Mouse (Mus musculus) lung, embryonic 14.5 days (tissue): ENCODE measurements around the gene B3galt6. TPM values are rescaled to one million over a fixed set of nuclear protein-coding genes. Genes with fewer than 3 reads are reported as not detected.
A peak's percentile ranks its signal among the peaks of the same experiment; 100 is the strongest.

ENCODE experiments used
- ATAC-seq: fragments of 200-750 bp; cut with Nextera tagmentation; 2 replicates; pipeline ENCODE4 v1.8.0; 2017; ENCODE audit warnings: mild to moderate bottlenecking, moderate TSS enrichment, moderate library complexity; ENCODE audit not compliant: insufficient read depth
- DNase-seq: peaks from one replicate; pipeline ENCODE4 v3.0.0-alpha.2; 2015
- H3K27ac ChIP-seq: fragments of 300-500 bp; sonication (generic); 2 replicates; pipeline ENCODE4 v1.5.1; 2014; ENCODE audit warnings: low read depth, mild to moderate bottlenecking, moderate library complexity
- H3K27me3 ChIP-seq: fragments of 300-500 bp; sonication (generic); 2 replicates; pipeline ENCODE4 v1.6.1; 2014; ENCODE audit warnings: low read length, control low read depth; ENCODE audit not compliant: insufficient read depth
- H3K36me3 ChIP-seq: fragments of 300-500 bp; sonication (generic); 2 replicates; pipeline ENCODE4 v1.6.1; 2014; ENCODE audit warnings: control low read depth; ENCODE audit not compliant: insufficient read depth
- H3K4me1 ChIP-seq: fragments of 300-500 bp; sonication (generic); 2 replicates; pipeline ENCODE4 v1.6.1; 2014; ENCODE audit warnings: antibody characterized with exemption, control low read depth; ENCODE audit not compliant: insufficient read depth
- H3K4me2 ChIP-seq: fragments of 300-500 bp; sonication (generic); 2 replicates; pipeline ENCODE4 v1.6.1; 2014; ENCODE audit warnings: mild to moderate bottlenecking
- H3K4me3 ChIP-seq: fragments of 300-500 bp; sonication (generic); 2 replicates; pipeline ENCODE4 v1.5.1; 2014; ENCODE audit warnings: low read depth, low read length
- H3K9ac ChIP-seq: fragments of 300-500 bp; sonication (generic); 2 replicates; pipeline ENCODE4 v1.6.1; 2014
- H3K9me3 ChIP-seq: fragments of 300-500 bp; sonication (generic); 2 replicates; pipeline ENCODE4 v1.6.1; 2016; ENCODE audit warnings: low read depth, low read length, control low read depth
- CTCF ChIP-seq: IDR thresholded peaks from 2 replicates; pipeline ENCODE4 v1.5.1; 2016; ENCODE audit warnings: antibody characterized with exemption, low read depth
- WGBS: fragments of 180-500 bp; shearing (Covaris S2); extraction: QIAGEN DNeasy Blood & Tissue Kit; methylation state at CpG from one replicate; pipeline ENCODE4 v1.1.7; 2014; 5-methylcytosine and 5-hydroxymethylcytosine counted together
- polyA plus RNA-seq: library from polyadenylated mRNA; unstranded; fragments of >200 nt; fragmentation: Nextera tagmentation; extraction: Ambion mirVana; gene quantifications from 2 replicates; pipeline ENCODE4 v1.2.1, GENCODE M21; 2014

B3galt6 gene
- polyA plus RNA-seq, 1 experiment from 2014 or later: 18.2 TPM

GRCm38 (mm10) chr4:155992906-155993547, 578 bp upstream of the B3galt6 start:
- Histone ChIP-seq H3K36me3 (peaks cover 34% of the 10 kb centered on the region), H3K4me1 (peaks cover 13% of the 10 kb centered on the region), H3K27ac (peak overlapping the region; percentile 92), H3K9me3 (no peaks in the 10 kb centered on the region), H3K9ac (peak overlapping the region; percentile 84), H3K4me2 (peak overlapping the region; percentile 69), H3K4me3 (peak overlapping the region; percentile 86), H3K27me3 (no peaks in the 10 kb centered on the region)
- WGBS: under 1% methylated on average over 70 of the region's 70 CpGs
- DNase-seq: peak; percentile 98
- TF ChIP-seq CTCF: peak; percentile 32; the same call in 1 of the 2 replicates
- ATAC-seq: peak; percentile 87

GRCm38 (mm10) chr4:155991908-155992230, 580 bp downstream of the B3galt6 start:
- no peak; the same call in 1 of the 2 replicates for ATAC-seq
- peak overlapping the region; percentile 96 for H3K27ac ChIP-seq
- WGBS: 24% methylated on average over 37 of the region's 37 CpGs

GRCm38 (mm10) chr4:155991211-155991907, 1.1 kb downstream of the B3galt6 start:
- peak overlapping the region; percentile 100 for H3K4me2 ChIP-seq
- peaks cover 17% of the 10 kb centered on the region for H3K36me3 ChIP-seq
- peak overlapping the region; percentile 96; the same call in 1 of the 2 replicates for H3K27ac ChIP-seq
- DNase-seq (no peak), ATAC-seq (no peak)
- H3K27me3 ChIP-seq: no peaks in the 10 kb centered on the region
- no peaks in the 10 kb centered on the region for H3K9me3 ChIP-seq
- H3K9ac ChIP-seq: peak overlapping the region; percentile 76
- H3K4me3 ChIP-seq: peak overlapping the region; percentile 86
- TF ChIP-seq CTCF: no peak
- 81% methylated on average over 22 of the region's 22 CpGs for WGBS
- peaks cover 13% of the 10 kb centered on the region for H3K4me1 ChIP-seq

More at GRCm38 (mm10) chr4:155991908-155992230, 580 bp downstream of the B3galt6 start:
- Histone ChIP-seq H3K27me3 (no peaks in the 10 kb centered on the region), H3K36me3 (peaks cover 22% of the 10 kb centered on the region), H3K4me2 (peak overlapping the region; percentile 100), H3K9me3 (no peaks in the 10 kb centered on the region), H3K4me3 (peak overlapping the region; percentile 86), H3K4me1 (peaks cover 13% of the 10 kb centered on the region), H3K9ac (peak overlapping the region; percentile 76)
- no peak for DNase-seq
- TF ChIP-seq CTCF: no peak

- no peak for TF ChIP-seq CTCF
- H3K9me3 ChIP-seq: no peaks in the 10 kb centered on the region
Measured at GRCm38 (mm10) chr4:155983788-155984187, 8.7 kb downstream of the B3galt6 start.

GRCm38 (mm10) chr4:155981436-155982082, 10.9 kb downstream of the B3galt6 start:
- H3K27me3 ChIP-seq: no peaks in the 10 kb centered on the region
- no peak for DNase-seq
- no peaks in the 10 kb centered on the region for H3K9me3 ChIP-seq
- H3K4me2 ChIP-seq: no peak overlapping the region
- no peaks in the 10 kb centered on the region for H3K4me1 ChIP-seq
- no peak overlapping the region for H3K27ac ChIP-seq
- no peaks in the 10 kb centered on the region for H3K36me3 ChIP-seq
- ATAC-seq: no peak
- no peak overlapping the region for H3K4me3 ChIP-seq
- no peak overlapping the region for H3K9ac ChIP-seq
- TF ChIP-seq CTCF: no peak
- WGBS: 76% methylated on average over 12 of the region's 12 CpGs

More at GRCm38 (mm10) chr4:155983788-155984187, 8.7 kb downstream of the B3galt6 start:
- DNase-seq (no peak), ATAC-seq (no peak)
- Histone ChIP-seq H3K9ac (no peak overlapping the region), H3K4me3 (no peak overlapping the region), H3K4me2 (no peak overlapping the region), H3K27ac (no peak overlapping the region), H3K27me3 (no peaks in the 10 kb centered on the region), H3K36me3 (no peaks in the 10 kb centered on the region), H3K4me1 (no peaks in the 10 kb centered on the region)
- WGBS: 24% methylated on average over 2 of the region's 2 CpGs

- Histone ChIP-seq H3K9ac (no peak overlapping the region), H3K36me3 (no peaks in the 10 kb centered on the region), H3K4me2 (no peak overlapping the region), H3K4me1 (no peaks in the 10 kb centered on the region), H3K27me3 (no peaks in the 10 kb centered on the region), H3K27ac (no peak overlapping the region), H3K4me3 (no peak overlapping the region), H3K9me3 (no peaks in the 10 kb centered on the region)
- DNase-seq (no peak), ATAC-seq (no peak)
- TF ChIP-seq CTCF: no peak; the same call in 1 of the 2 replicates
- 69% methylated on average over 2 of the region's 2 CpGs for WGBS
Measured at GRCm38 (mm10) chr4:155973239-155973638, 19.2 kb downstream of the B3galt6 start.

GRCm38 (mm10) chr4:155972651-155973050, 19.8 kb downstream of the B3galt6 start:
- no peak for TF ChIP-seq CTCF
- 69% methylated on average over 6 of the region's 6 CpGs for WGBS
- Histone ChIP-seq H3K9me3 (no peaks in the 10 kb centered on the region), H3K27me3 (no peaks in the 10 kb centered on the region), H3K27ac (no peak overlapping the region), H3K36me3 (no peaks in the 10 kb centered on the region), H3K4me3 (no peak overlapping the region), H3K4me2 (no peak overlapping the region), H3K4me1 (no peaks in the 10 kb centered on the region), H3K9ac (no peak overlapping the region)
- ATAC-seq (no peak), DNase-seq (no peak)
